Mouse (Mus musculus): ENCODE measurements around the gene Ap1m2.
"Not testable (repeated sequence)": the region's sequence is repeated elsewhere in the genome, so short reads cannot be mapped to it uniquely, and the experiment has no call there.

Ap1m2 gene

DNA sequence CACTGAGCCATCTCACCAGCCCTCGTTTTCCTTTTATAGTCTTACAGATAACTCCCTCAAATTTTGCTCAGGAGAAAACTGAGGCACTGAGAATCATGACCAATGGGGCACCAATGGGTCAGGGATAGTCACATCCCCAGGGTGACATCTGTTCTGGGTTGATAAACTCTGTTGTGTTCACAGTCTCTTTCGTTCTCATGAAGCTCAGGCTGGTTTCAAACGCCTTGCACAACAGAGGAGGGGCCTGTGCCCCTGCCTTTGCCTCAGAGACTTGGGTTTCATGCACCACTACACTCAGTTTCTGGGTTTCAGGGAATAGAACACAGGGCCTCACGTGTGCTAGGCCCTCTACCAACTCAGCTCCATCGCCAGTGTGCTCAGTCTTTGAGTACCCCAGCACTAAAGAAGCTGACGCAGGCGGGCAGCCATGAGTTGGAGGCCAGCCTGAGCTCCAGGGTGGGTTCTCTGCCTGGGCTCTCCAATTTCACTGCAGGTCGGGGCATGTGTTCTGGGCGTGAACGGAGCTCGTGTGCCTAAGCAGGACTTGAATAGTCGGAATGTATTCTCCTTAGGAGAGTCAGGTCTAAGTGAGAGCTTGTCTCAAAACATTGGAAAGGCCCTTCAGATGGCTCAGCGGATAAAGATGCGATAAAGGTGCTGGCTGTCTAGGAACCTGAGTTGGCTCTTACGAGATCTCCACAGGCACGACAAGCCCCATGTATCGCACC, 47.7 kb downstream of the Ap1m2 start:
- DNase-seq (ENCODE audit: low read depth, low spot score): no peak

DNA sequence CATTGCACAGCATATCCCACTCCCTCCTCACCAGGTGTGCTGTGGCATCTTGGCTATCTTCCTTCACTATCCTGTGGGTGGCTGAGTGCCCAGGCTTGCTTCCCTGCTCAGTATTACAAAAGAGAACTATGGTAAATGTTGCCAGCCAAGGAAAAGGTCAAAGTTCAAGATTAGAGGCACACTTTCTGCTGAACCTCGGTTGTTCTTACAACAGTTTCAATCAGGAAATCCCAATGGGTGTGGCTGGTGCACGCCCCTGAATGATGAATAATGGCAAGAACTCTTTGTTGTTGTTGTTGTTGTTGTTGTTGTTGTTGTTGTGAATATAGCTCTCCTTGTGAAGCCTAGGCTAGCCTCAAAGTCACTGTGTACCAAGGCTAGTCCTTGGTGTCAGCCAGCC, 50.3 kb downstream of the Ap1m2 start:
- peak; percentile 62 for DNase-seq (ENCODE audit: low read depth, low spot score)

DNA sequence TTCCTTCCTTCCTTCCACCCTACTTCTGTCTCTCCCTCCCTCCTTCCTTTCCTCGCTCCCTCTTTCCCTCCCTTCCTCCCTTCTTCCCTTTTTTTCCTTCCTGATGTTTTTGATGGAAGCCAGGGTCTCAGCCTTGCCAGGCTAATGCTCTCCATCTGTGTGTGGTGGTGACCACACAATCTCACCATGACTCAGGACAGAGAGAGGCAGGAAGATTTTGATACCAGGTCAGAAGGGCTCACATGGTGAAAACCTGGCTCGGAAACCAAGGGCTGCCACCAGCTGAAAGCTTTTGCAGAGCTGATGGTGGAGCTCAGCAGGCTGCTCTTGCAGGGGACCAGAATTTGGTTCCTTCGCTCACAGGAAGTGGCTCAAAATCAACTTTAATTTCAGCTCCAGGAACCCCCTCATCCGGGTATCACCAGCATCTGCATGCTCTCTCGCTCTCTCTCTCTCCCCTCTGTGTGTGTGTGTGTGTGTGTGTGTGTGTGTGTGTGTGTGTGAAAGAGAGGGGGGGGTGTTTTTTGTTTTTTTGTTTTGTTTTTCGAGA, 51.6 kb downstream of the Ap1m2 start:
- no peak for DNase-seq (ENCODE audit: low read depth, low spot score)

DNA sequence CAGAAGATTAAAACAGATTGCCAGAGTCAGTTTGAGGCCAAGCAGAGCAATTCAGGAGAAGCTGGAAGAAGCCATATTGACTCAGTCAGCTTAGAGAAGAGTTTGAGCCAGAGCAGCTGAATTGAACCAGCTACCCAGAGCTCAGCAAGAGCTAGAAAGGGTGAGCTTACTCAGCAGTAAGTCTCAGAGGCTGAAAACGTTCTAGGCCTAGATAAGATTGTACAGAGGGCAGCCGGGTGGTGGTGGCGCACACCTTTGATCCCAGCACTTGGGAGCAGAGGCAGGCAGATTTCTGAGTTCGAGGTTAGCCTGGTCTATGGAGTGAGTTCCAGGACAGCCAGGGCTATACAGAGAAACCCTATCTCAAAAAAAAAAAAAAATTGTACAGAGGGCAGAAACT, 55.8 kb downstream of the Ap1m2 start:
- DNase-seq (ENCODE audit: low read depth, low spot score): not testable (repeated sequence)

DNA sequence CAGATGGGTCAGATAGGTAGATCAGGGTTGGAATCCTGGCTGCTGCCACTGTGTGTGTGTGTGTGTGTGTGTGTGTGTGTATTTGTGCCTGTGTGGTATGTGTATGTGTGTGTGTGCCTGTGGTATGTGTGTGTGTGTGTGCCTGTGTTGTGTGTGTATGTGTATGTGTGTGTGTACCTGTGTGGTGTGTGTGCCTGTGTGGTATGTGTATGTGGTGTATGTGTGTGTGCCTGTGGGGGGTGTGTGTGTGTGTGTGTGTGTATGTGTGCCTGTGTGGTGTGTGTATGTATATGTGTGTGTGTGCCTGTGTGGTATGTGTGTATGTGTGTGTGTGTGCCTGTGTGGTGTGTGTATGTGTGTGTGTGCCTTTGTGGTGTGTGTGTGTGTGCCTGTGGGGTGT, 57.4 kb downstream of the Ap1m2 start:
- DNase-seq (ENCODE audit: low read depth, low spot score): no peak

DNA sequence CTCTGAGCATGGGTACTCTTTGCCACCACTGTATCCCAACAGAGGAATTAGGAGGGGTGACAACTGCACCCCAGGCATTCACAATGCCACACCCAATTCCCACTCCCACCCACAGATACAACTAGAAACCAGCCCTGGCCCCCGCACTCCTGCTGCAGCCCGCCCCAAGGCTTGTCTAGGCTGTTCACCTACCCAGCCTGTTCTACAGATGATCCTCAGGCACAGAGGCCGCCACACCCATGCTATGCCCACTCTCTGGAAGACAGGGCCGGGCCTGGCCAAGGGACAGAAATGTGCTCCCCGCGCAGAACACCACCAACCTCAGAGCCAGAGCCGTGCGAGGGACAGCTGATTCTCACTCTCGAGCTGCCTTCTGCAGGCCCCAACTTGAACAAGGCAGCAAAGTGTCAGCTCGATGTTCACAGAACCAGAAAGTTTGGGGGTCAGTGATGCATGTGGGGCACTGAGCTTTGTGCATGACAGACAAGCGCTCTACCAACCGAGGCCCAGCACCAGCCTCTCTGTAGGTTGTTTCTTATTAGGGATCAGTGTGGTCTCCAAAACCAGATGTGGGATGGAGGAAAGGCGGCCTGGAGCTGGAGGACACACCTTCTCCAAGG, 60.9 kb downstream of the Ap1m2 start:
- DNase-seq (ENCODE audit: low read depth, low spot score): no peak

DNA sequence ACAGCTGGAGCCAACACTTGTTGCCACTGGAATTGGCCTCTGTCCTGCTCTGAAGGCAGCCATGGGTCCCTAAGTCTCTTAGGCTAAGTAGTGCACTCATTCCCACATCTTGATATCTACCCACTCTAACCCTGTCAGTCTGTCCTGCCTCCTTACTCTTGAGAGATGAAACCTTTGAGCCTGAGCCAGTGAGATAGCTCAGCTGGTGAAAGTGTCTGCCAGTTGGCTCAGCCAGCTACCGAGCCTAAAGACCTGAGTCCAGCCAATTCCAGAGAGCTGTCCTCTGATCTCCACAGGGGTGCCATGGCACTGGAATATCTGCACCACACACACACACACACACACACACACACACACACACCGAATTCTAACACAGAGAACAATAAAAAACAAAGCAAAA, 61.6 kb downstream of the Ap1m2 start:
- DNase-seq (ENCODE audit: low read depth, low spot score): no peak

DNA sequence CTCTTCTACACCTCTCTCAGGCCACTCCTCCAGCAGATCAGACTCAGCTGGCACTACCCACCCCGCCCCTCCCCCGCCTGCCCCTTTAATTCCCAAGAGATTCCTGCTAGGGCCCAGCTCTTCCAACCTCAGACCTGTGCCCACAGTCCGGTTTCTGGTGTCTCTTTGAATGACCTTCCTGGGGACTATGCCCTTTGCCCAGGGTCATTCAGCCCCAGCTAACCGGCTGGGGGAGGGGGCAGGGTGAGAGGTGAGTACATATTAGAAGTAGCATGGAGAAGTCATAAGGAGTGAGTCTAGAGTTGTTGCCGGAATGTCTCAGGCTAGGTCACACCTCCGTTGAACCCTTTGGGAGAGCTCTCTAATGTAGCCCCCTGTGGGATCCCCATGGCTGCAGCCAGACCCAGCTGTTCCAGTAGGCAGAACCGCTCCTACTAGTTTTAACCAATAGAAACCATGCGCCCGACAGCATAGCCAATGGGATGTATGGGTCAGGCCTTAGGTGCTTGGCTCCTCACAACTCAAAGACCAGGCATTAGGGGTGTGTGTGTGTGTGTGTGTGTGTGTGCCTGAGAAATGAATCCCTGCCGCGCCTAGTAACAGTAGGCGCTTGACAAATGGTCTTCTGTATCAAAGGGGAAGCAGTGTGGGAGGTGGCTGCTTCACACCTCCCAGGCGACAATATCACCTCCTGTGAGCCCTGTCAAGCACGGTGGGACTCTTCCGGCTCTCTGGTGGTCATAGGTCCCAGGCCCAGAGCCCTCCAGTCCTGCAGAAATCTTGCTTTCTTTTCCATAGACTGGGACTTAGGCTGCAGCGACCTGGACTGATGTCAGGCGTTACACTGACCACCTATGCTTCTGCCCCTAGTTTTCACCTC, 62.3 kb downstream of the Ap1m2 start:
- no peak for DNase-seq (ENCODE audit: low read depth, low spot score)

DNA sequence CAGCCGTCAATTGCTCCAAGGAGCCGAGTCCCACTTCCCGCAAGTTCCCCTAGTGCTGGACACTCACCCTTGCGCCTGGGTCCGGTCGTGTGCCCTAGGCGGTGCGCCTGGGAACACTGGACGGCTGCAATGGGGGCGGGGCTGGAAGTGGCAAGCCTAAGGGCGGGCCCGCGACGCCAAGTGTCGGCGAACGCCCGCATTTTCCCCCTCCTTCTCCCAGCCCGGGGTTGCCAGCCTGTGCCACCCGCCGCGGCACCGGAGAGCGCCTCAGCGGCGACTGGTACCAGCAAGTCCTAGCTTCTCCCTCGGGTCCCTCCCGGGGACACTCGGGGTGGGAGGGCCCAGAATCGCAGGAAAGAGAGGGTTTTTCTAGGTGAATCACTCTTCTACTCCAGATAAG, 63.8 kb downstream of the Ap1m2 start, which contains the start of gene S1pr5:
Gene S1pr5 (minus strand): TSS at position 118 of the 400 bp plus-strand sequence.
- no peak for DNase-seq (ENCODE audit: low read depth, low spot score)

DNA sequence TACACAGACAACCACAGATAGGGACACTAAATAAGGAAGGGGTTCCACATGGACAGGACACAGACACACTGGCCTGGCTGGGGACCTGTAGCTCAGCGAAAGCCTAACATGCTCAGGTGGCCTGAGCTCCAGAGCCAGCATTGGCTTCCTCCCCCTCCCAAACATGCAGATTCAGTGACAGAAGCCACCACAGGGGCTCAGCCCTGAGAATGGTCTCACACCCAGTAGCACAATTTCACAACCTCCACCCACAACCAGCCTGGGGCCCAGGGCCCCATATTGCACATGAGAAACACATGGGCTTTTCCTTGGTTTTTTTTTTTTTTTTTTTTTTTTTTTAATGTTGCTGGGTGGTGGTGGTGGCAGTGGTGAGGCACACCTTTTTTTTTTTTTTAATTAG, 65.8 kb downstream of the Ap1m2 start:
- no peak for DNase-seq (ENCODE audit: low read depth, low spot score)

DNA sequence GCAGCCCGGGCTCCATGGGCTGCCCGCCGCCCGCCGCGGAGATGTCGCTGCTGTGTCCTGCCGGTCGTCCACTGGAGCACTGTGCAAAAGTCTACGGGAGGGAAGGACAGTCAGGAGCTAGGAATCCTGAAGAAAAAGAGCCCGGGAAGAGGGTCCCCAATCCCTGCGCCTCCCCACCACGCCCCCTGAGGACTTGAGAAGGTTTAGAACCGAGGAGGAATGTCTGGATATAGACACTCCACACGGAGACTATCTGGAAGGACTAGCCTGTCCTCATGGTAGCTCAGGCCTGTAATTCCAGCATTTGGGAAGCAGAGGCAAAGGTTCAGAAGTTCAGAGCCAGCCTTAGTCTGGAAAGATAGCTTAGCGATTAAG, 67.0 kb downstream of the Ap1m2 start:
- DNase-seq (ENCODE audit: low read depth, low spot score): no peak

DNA sequence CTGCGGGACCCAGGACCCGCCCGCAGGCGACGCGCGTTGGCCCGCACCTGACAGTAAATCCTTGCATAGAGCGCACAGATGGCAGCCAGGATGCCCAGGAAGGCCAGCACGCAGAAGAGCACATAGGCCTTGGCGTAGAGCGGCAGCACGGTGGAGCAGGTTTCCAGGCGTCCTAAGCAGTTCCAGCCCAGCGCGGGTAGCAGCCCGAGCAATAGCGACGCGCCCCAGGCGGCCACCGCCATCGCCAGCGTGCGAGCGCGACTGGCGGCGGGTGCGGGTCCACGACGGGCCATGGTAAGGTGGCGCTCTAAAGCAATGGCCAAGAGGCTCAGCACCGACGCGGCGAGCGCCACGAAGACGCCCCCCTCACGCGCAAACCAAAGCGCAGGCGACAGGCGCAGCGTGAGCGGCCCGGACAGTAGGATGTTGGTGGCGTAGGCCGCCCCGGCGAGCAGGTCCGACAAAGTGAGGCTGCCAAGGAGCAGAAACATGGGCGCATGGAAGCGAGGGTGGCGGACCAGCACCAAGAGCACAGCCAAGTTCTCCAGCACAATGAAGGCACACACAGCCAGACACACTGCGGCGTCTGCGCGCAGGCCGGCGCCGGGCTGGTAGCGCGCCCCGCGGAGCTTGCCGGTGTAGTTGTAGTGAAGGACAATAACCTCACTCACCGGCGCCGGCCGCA, 67.6 kb downstream of the Ap1m2 start:
- no peak for DNase-seq (ENCODE audit: low read depth, low spot score)
